Mouse (Mus musculus) heart, postnatal 10 days (tissue): ENCODE measurements around the gene Bcor. TPM values are rescaled to one million over a fixed set of nuclear protein-coding genes. Genes with fewer than 3 reads are reported as not detected.
A peak's percentile ranks its signal among the peaks of the same experiment; 100 is the strongest.

Source experiments
- DNase-seq, 2 experiments: peaks; one replicate each; pipeline ENCODE4 v3.0.0; 2021
- intact Hi-C: fragments of 180-260 bp; cut with DNase I; formaldehyde crosslinking; loops from one replicate; pipeline ENCODE4 v1.15.1; 2025
- total RNA-seq, 2 experiments: library from RNA; stranded (reverse); gene quantifications; 2 replicates each; pipeline ENCODE4 v1.2.3; 2021

The Bcor gene
- total RNA-seq, 2 experiments from 2014 or later, result 26.4 to 38.5 TPM

- intact Hi-C loops, result no loop called here
Observed at GRCm38 (mm10) chrX:12043352-12043751, 116.8 kb downstream of the Bcor start.

GRCm38 (mm10) chrX:12041453-12041852 lies 118.7 kb downstream of the Bcor start:
- intact Hi-C loops, result no loop called here

More at GRCm38 (mm10) chrX:12043352-12043751, 116.8 kb downstream of the Bcor start:
- no peak for DNase-seq

GRCm38 (mm10) chrX:12014726-12015464 lies 145.3 kb downstream of the Bcor start:
- intact Hi-C loops, result no loop called here
- no peak for DNase-seq

More at GRCm38 (mm10) chrX:12041453-12041852, 118.7 kb downstream of the Bcor start:
- DNase-seq, result no peak

- no peak for DNase-seq
- intact Hi-C loops, result no loop called here
Observed at GRCm38 (mm10) chrX:12010660-12011059, 149.5 kb downstream of the Bcor start.

- no peak for DNase-seq
- intact Hi-C loops, result loop anchor here (5.0 to 10.0 kb wide), 3 partner anchors 68 to 243 kb away; no protein-coding TSS in a partner anchor
Observed at GRCm38 (mm10) chrX:12009046-12009445, 151.1 kb downstream of the Bcor start.

- intact Hi-C loops, result loop anchor here (5.0 to 10.0 kb wide), 3 partner anchors 69 to 244 kb away; no protein-coding TSS in a partner anchor
Observed at GRCm38 (mm10) chrX:12007832-12008540, 152.2 kb downstream of the Bcor start.

GRCm38 (mm10) chrX:12006882-12007753 lies 153.0 kb downstream of the Bcor start:
- peak; percentile 78 for DNase-seq
- intact Hi-C loops, result loop anchor here (1.0 to 10.0 kb wide), 4 partner anchors 70 to 245 kb away; no protein-coding TSS in a partner anchor

More at GRCm38 (mm10) chrX:12007832-12008540, 152.2 kb downstream of the Bcor start:
- no peak for DNase-seq

- intact Hi-C loops, result loop anchor here (1.0 to 10.0 kb wide), 4 partner anchors 71 to 246 kb away; no protein-coding TSS in a partner anchor
- peak; percentile 73 to 79 for DNase-seq
Observed at GRCm38 (mm10) chrX:12006031-12006881, 153.9 kb downstream of the Bcor start.

GRCm38 (mm10) chrX:12005181-12006030 lies 154.7 kb downstream of the Bcor start:
- intact Hi-C loops, result loop anchor here (1.0 to 10.0 kb wide), 4 partner anchors 72 to 247 kb away; no protein-coding TSS in a partner anchor
- DNase-seq, result peak; percentile 59 to 73

GRCm38 (mm10) chrX:12004416-12004815 lies 155.7 kb downstream of the Bcor start:
- intact Hi-C loops, result loop anchor here (5.0 to 10.0 kb wide), 2 partner anchors 62 to 200 kb away; no protein-coding TSS in a partner anchor
- peak in 1 of 2 experiments; percentile 22 for DNase-seq

- intact Hi-C loops, result loop anchor here (5.0 to 10.0 kb wide), 2 partner anchors 62 to 199 kb away; no protein-coding TSS in a partner anchor
Observed at GRCm38 (mm10) chrX:12003947-12004346, 156.2 kb downstream of the Bcor start.

GRCm38 (mm10) chrX:12003539-12003938 lies 156.6 kb downstream of the Bcor start:
- DNase-seq, result no peak

More at GRCm38 (mm10) chrX:12003947-12004346, 156.2 kb downstream of the Bcor start:
- DNase-seq, result no peak

GRCm38 (mm10) chrX:12003106-12003505 lies 157.0 kb downstream of the Bcor start:
- intact Hi-C loops, result loop anchor here (5.0 to 10.0 kb wide), 2 partner anchors 61 to 198 kb away; no protein-coding TSS in a partner anchor
- DNase-seq, result peak; percentile 26 to 27

More at GRCm38 (mm10) chrX:12003539-12003938, 156.6 kb downstream of the Bcor start:
- intact Hi-C loops, result loop anchor here (5.0 to 10.0 kb wide), 2 partner anchors 61 to 199 kb away; no protein-coding TSS in a partner anchor

GRCm38 (mm10) chrX:12002596-12002995 lies 157.6 kb downstream of the Bcor start:
- no peak for DNase-seq
- intact Hi-C loops, result loop anchor here (5.0 to 10.0 kb wide), 2 partner anchors 60 to 198 kb away; no protein-coding TSS in a partner anchor

- intact Hi-C loops, result loop anchor here (5.0 to 10.0 kb wide), 2 partner anchors 60 to 197 kb away; no protein-coding TSS in a partner anchor
- no peak for DNase-seq
Observed at GRCm38 (mm10) chrX:12001969-12002368, 158.2 kb downstream of the Bcor start.

GRCm38 (mm10) chrX:12001336-12001735 lies 158.8 kb downstream of the Bcor start:
- intact Hi-C loops, result loop anchor here (5.0 to 10.0 kb wide), 2 partner anchors 59 to 197 kb away; no protein-coding TSS in a partner anchor
- DNase-seq, result no peak

GRCm38 (mm10) chrX:12000620-12001019 lies 159.5 kb downstream of the Bcor start:
- intact Hi-C loops, result loop anchor here (5.0 to 10.0 kb wide), 2 partner anchors 58 to 196 kb away; no protein-coding TSS in a partner anchor

More at GRCm38 (mm10) chrX:12000620-12001019, 159.5 kb downstream of the Bcor start:
- DNase-seq, result no peak
